18 mouse cellular contexts compared by ENCODE assay signal in the genomic region with DNA sequence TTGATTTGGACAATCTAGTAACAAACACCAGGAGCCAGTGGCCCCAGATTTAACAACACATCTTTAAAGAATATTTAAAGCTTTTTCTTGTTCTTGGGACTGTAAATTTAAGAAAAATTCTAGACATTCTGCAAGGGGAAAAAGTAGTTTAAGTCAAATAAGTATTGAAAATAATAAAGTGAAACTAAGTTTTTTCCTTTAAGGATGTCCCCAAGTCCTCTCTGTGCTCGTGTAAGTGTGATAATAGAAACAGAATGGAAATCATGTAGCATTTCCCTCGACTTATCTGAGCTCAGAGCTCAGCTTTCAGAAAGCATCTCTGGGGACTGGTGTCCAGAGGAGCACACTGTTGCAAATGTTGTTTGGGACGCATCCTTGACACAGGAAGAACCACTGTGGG.
"Had no signal": no experiment of that assay in that cellular context is flagged by ENCODE, and none has a peak within 500 bp of the region (broad histone marks: within the 10 kb centered on the region; RNA-seq: fewer than 3 reads in every experiment).

No protein-coding gene starts in this region.

- DNase-seq: lung, adult 18-20 months; lung, embryonic 14.5 days; lung, postnatal 10 days; retina, postnatal 1 day; right cerebral cortex, adult 18-20 months; right cerebral cortex, postnatal 25 days; right cerebral cortex, postnatal 4 days; thymus, adult 2 months; thymus, postnatal 25 days; thymus, postnatal 4 days had no signal

- H3K9me3 ChIP-seq: midbrain, embryonic 10.5 days; midbrain, embryonic 13.5 days; neural tube, embryonic 15.5 days; stomach, embryonic 15.5 days had no signal

- H3K27ac ChIP-seq: liver, embryonic 14.5 days; midbrain, embryonic 10.5 days; midbrain, embryonic 13.5 days; neural tube, embryonic 13.5 days; neural tube, embryonic 15.5 days; stomach, embryonic 15.5 days; stomach, postnatal 0 days had no signal

- H3K4me2 ChIP-seq: lung, embryonic 14.5 days; midbrain, embryonic 13.5 days; neural tube, embryonic 13.5 days; neural tube, embryonic 15.5 days; stomach, embryonic 15.5 days had no signal

- H3K9ac ChIP-seq: liver, embryonic 14.5 days; lung, embryonic 14.5 days; midbrain, embryonic 13.5 days; neural tube, embryonic 13.5 days; neural tube, embryonic 15.5 days; stomach, embryonic 15.5 days had no signal

- H3K4me1 ChIP-seq: midbrain, embryonic 13.5 days had no signal

- H3K4me3 ChIP-seq: midbrain, embryonic 10.5 days; midbrain, embryonic 13.5 days; myocyte; neural tube, embryonic 13.5 days; neural tube, embryonic 15.5 days; stomach, embryonic 15.5 days had no signal

- H3K36me3 ChIP-seq: midbrain, embryonic 10.5 days; midbrain, embryonic 13.5 days; neural tube, embryonic 13.5 days; neural tube, embryonic 15.5 days; stomach, embryonic 15.5 days had no signal

- H3K27me3 ChIP-seq: midbrain, embryonic 13.5 days; neural tube, embryonic 13.5 days; neural tube, embryonic 15.5 days; stomach, embryonic 15.5 days had no signal
